Mouse (Mus musculus) C2C12 (cell line): Measurements from ENCODE around the gene Vps26a.

Experiments used
- CTCF ChIP-seq: IDR thresholded peaks from one replicate; pipeline ENCODE4 v1.5.1; 2011; ENCODE audit not compliant: control insufficient read depth, insufficient read depth, insufficient read length
- MAX ChIP-seq: IDR thresholded peaks from one replicate; pipeline ENCODE4 v1.6.1; 2011; ENCODE audit warnings: mild to moderate bottlenecking, control low read depth
- MYOD1 ChIP-seq: IDR thresholded peaks from one replicate; pipeline ENCODE4 v1.6.1; 2011; ENCODE audit warnings: low read depth; ENCODE audit not compliant: control insufficient read depth, insufficient read length
- USF1 ChIP-seq: IDR thresholded peaks from one replicate; pipeline ENCODE4 v1.6.1; 2011; ENCODE audit warnings: low read depth, mild to moderate bottlenecking, control low read depth, moderate library complexity

GRCm38 (mm10) chr10:62486618-62487415 is at the start of gene Vps26a:
- TF ChIP-seq MYOD1 = no peak
- peak; percentile 16 for TF ChIP-seq MAX
- no peak for TF ChIP-seq CTCF
- peak; percentile 96 for TF ChIP-seq USF1
